In the genomic region with DNA sequence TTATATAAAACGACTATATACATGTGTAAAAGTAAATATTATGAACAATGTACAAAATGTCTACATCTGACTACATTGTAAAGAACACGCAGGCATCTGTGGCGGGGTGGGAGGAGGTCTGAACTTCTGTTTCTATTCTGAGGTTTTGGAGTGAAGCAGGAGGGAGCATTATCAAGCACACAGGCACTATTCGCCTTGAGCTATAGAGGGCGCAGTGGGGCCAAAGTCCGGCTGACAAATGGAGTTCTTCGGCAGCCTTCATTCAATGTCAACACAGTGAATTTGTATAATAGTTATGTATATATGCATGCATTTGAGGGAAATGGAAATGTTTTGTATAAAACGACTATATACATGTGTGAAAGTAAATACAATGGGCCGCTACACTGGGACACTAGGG, we compare ENCODE assay signal across 9 mouse cellular contexts. TPM values are rescaled to one million over a fixed set of nuclear protein-coding genes. Genes with fewer than 3 reads are reported as not detected.
DNase-seq lines count a peak whose midpoint lies in the region; ATAC-seq and TF ChIP-seq lines count a peak whose summit lies in the region.
"Had no signal": no experiment of that assay in that cellular context is flagged by ENCODE, and none has a peak within 500 bp of the region (broad histone marks: within the 10 kb centered on the region; RNA-seq: fewer than 3 reads in every experiment).

No protein-coding gene starts in this region.

- peak overlapping the region; percentile 51 for H3K4me2 ChIP-seq in hindbrain, embryonic 14.5 days (replicated peaks)
- peak overlapping the region; percentile 37 for H3K4me2 ChIP-seq in limb, embryonic 14.5 days (replicated peaks; ENCODE audit: low read depth, low read length, severe bottlenecking)
- H3K4me2 ChIP-seq in midbrain, embryonic 14.5 days (ENCODE audit: low read length): peak overlapping the region; percentile 65

- peak; percentile 65 for TF ChIP-seq CTCF in cerebellum, adult 2 months (IDR thresholded peaks at IDR 0.05; ENCODE audit: borderline replicate concordance, insufficient read depth, low read depth, low read length)

- peak overlapping the region; percentile 47 for H3K4me3 ChIP-seq in cerebellum, adult 2 months (replicated peaks; ENCODE audit: insufficient read depth, low read depth, low read length)
- peak overlapping the region; percentile 29 for H3K4me3 ChIP-seq in hindbrain, embryonic 14.5 days (replicated peaks; ENCODE audit: low read length)
- H3K4me3 ChIP-seq in limb, embryonic 14.5 days (replicated peaks; ENCODE audit: low read length): peak overlapping the region; percentile 12; the same call in 1 of the 2 replicates
- peak overlapping the region; percentile 33 for H3K4me3 ChIP-seq in midbrain, embryonic 14.5 days (replicated peaks; ENCODE audit: low read depth, low read length)
- H3K4me3 ChIP-seq: myocyte had no signal

- H3K4me1 ChIP-seq in cerebellum, adult 2 months (ENCODE audit: control insufficient read depth, insufficient read depth, low read length): no peaks in the 10 kb centered on the region
- no peaks in the 10 kb centered on the region for H3K4me1 ChIP-seq in hindbrain, embryonic 14.5 days (replicated peaks; ENCODE audit: control insufficient read depth, insufficient read depth, low read length)
- no peaks in the 10 kb centered on the region for H3K4me1 ChIP-seq in limb, embryonic 14.5 days (ENCODE audit: control insufficient read depth, insufficient read depth, low read length)
- H3K4me1 ChIP-seq in midbrain, embryonic 14.5 days (ENCODE audit: control insufficient read depth, insufficient read depth, low read length): no peaks in the 10 kb centered on the region

- H3K27me3 ChIP-seq in cerebellum, adult 2 months (ENCODE audit: control insufficient read depth, insufficient read depth, low read length): no peaks in the 10 kb centered on the region
- no peaks in the 10 kb centered on the region for H3K27me3 ChIP-seq in hindbrain, embryonic 14.5 days (ENCODE audit: control insufficient read depth, insufficient read depth, low read length)
- no peaks in the 10 kb centered on the region for H3K27me3 ChIP-seq in limb, embryonic 14.5 days (ENCODE audit: control insufficient read depth, insufficient read depth, low read length)
- H3K27me3 ChIP-seq in midbrain, embryonic 14.5 days (ENCODE audit: control insufficient read depth, insufficient read depth, low read length): no peaks in the 10 kb centered on the region

- TF ChIP-seq POLR2A in cerebellum, adult 2 months (IDR thresholded peaks at IDR 0.05; ENCODE audit: borderline replicate concordance, insufficient read depth, low read length): no peak
- no peak for TF ChIP-seq POLR2A in limb, embryonic 14.5 days (IDR thresholded peaks at IDR 0.05; ENCODE audit: borderline replicate concordance, extremely low read depth, insufficient read depth, insufficient read length)

- DNase-seq in right cerebral cortex, adult 2 months (ENCODE audit: low spot score in 2 of 2): peak; percentile 44 to 51
- no peak for DNase-seq in right cerebral cortex, postnatal 36 days (ENCODE audit: low spot score in 2 of 2)
- peak; percentile 14 to 26 for DNase-seq in cerebellum, adult 2 months
- peak; percentile 26 for DNase-seq in forelimb bud, embryonic 11.5 days (ENCODE audit: low read depth, low spot score)
- DNase-seq in hindbrain, embryonic 14.5 days (ENCODE audit: low spot score): peak; percentile 76
- DNase-seq in limb, embryonic 14.5 days (ENCODE audit: low spot score): peak; percentile 23
- DNase-seq in midbrain, embryonic 14.5 days: peak; percentile 85
- DNase-seq in thymus, postnatal 0 days (ENCODE audit: low spot score): peak; percentile 62

- ATAC-seq in hindbrain, embryonic 14.5 days (ENCODE audit: low FRiP score): no peak
- no peak for ATAC-seq in limb, embryonic 14.5 days (ENCODE audit: low FRiP score, low read depth)
- ATAC-seq in midbrain, embryonic 14.5 days (ENCODE audit: low FRiP score, low TSS enrichment): 0 out of 2 replicates have a peak, but pooled peaks have one; percentile 6

- H3K9ac ChIP-seq in hindbrain, embryonic 14.5 days: peak overlapping the region; percentile 48
- no peak overlapping the region for H3K9ac ChIP-seq in limb, embryonic 14.5 days (ENCODE audit: low read depth, low read length, severe bottlenecking)
- H3K9ac ChIP-seq in midbrain, embryonic 14.5 days (replicated peaks; ENCODE audit: low read length): peak overlapping the region; percentile 62

- no peaks in the 10 kb centered on the region for H3K9me3 ChIP-seq in hindbrain, embryonic 14.5 days (ENCODE audit: control insufficient read depth, low read length)
- no peaks in the 10 kb centered on the region for H3K9me3 ChIP-seq in limb, embryonic 14.5 days (ENCODE audit: control insufficient read depth, low read length)
- H3K9me3 ChIP-seq in midbrain, embryonic 14.5 days (ENCODE audit: control insufficient read depth, low read length): no peaks in the 10 kb centered on the region

- 7% methylated on average over 9 of the region's 9 CpGs for WGBS in cerebellum, adult 2 months
- WGBS in hindbrain, embryonic 14.5 days: 10% methylated on average over 9 of the region's 9 CpGs
- WGBS in limb, embryonic 14.5 days: 10% methylated on average over 9 of the region's 9 CpGs
- WGBS in midbrain, embryonic 14.5 days: 8% methylated on average over 9 of the region's 9 CpGs

- no peaks in the 10 kb centered on the region for H3K36me3 ChIP-seq in hindbrain, embryonic 14.5 days (replicated peaks; ENCODE audit: control insufficient read depth, insufficient read depth)
- H3K36me3 ChIP-seq in limb, embryonic 14.5 days (ENCODE audit: control insufficient read depth, insufficient read depth, low read length): no peaks in the 10 kb centered on the region
- H3K36me3 ChIP-seq in midbrain, embryonic 14.5 days (ENCODE audit: control insufficient read depth, insufficient read depth, low read length): no peaks in the 10 kb centered on the region

- no peak overlapping the region for H3K27ac ChIP-seq in cerebellum, adult 2 months (ENCODE audit: insufficient read depth, low read length)
- no peak overlapping the region for H3K27ac ChIP-seq in hindbrain, embryonic 14.5 days
- H3K27ac ChIP-seq in limb, embryonic 14.5 days (replicated peaks; ENCODE audit: low read depth, low read length): no peak overlapping the region
- H3K27ac ChIP-seq in midbrain, embryonic 14.5 days (replicated peaks; ENCODE audit: low read depth, low read length): no peak overlapping the region

RNA-seq across cellular contexts. Expression of a gene that starts 26.1 kb away (rescaled TPM):
- polyA plus RNA-seq in cerebellum, adult 2 months (2012; rRNA removed): 39.0 and 41.8 TPM in 2 replicates
- 59.4 and 63.6 TPM in 2 replicates for polyA plus RNA-seq in hindbrain, embryonic 14.5 days (2014; fragmentation: Nextera tagmentation; extraction: Ambion mirVana)
- 20.3 and 21.3 TPM in 2 replicates for polyA plus RNA-seq in limb, embryonic 14.5 days (2012; rRNA removed)
- 27.9 and 30.2 TPM in 2 replicates for polyA plus RNA-seq in limb, embryonic 14.5 days (2014; fragmentation: Nextera tagmentation; extraction: Ambion mirVana)
- polyA plus RNA-seq in midbrain, embryonic 14.5 days (2014; fragmentation: Nextera tagmentation; extraction: Ambion mirVana): 63.6 and 64.4 TPM in 2 replicates
- polyA plus RNA-seq in thymus, postnatal 0 days (2015; fragmentation: Nextera tagmentation; extraction: Ambion mirVana): 29.6 and 30.0 TPM in 2 replicates

RNA-seq across cellular contexts. Expression of a gene that starts 57.3 kb away (rescaled TPM):
- not detected in 2 replicates for polyA plus RNA-seq in cerebellum, adult 2 months (2012; rRNA removed)
- not detected in 2 replicates for polyA plus RNA-seq in hindbrain, embryonic 14.5 days (2014; fragmentation: Nextera tagmentation; extraction: Ambion mirVana)
- polyA plus RNA-seq in limb, embryonic 14.5 days (2012; rRNA removed): not detected in 2 replicates
- polyA plus RNA-seq in limb, embryonic 14.5 days (2014; fragmentation: Nextera tagmentation; extraction: Ambion mirVana): not detected in 2 replicates
- polyA plus RNA-seq in midbrain, embryonic 14.5 days (2014; fragmentation: Nextera tagmentation; extraction: Ambion mirVana): 0.25 TPM in 1 of 2 replicates, not detected in the other
- 0.53 and 0.88 TPM in 2 replicates for polyA plus RNA-seq in thymus, postnatal 0 days (2015; fragmentation: Nextera tagmentation; extraction: Ambion mirVana)
- polyA plus RNA-seq: myocyte had no signal

Comparison
In these comparisons a context has a peak if more than half of its experiments do, and no peak if none do; other contexts are left out.
1. DNase-seq: peak in right cerebral cortex, adult 2 months (2 of 2), cerebellum, adult 2 months (2 of 2), forelimb bud, embryonic 11.5 days (single experiment), hindbrain, embryonic 14.5 days (single experiment), limb, embryonic 14.5 days (single experiment), midbrain, embryonic 14.5 days (single experiment) and thymus, postnatal 0 days (single experiment); none in right cerebral cortex, postnatal 36 days (0 of 2).
2. Peak in every context shown above with its lines, with median percentiles within 50 percentile points of each other: H3K4me3 ChIP-seq and H3K4me2 ChIP-seq.